Mouse (Mus musculus) CH12F3 (cell line): Measurements from ENCODE around the gene Psmd6.

Experiments
- in situ Hi-C: fragments of 300-500 bp; cut with MboI; formaldehyde crosslinking; loops from 2 replicates; pipeline ENCODE4 v1.14.3; 2020; ENCODE audit warnings: low sequenced_read_pairs

Gene Psmd6

DNA sequence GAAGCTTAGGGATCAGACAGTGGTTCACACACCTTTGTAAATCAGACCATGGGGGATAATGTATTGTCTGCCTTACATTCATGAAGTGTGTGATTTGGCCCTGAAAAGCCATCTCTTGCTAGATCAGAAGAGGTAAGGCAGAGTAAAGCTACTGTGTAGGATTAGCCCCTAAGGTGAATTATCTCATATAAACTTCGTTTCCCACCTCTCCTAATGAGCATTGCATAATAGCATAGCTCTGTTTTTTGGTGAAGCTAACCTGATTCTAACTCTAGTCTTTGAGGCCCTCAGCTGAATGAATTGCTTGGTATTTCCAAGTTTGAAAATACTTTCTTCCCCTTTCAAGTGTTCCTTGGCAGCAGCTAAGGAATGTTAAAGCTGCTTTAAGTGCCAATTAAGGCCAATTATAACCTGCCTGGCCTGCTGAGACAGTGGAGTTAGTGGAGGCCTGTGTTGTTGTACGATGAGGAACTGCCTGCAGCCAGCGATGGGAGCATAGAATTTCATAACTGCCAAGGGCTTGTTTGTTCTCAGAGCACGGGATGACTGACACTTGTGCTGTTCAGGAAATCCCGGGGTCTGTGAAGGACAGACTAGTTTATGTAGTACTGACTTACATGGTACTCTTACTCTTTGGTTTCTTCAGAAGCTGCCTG is 56.2 kb downstream of the Psmd6 start:
- in situ Hi-C loops = no loop called here

DNA sequence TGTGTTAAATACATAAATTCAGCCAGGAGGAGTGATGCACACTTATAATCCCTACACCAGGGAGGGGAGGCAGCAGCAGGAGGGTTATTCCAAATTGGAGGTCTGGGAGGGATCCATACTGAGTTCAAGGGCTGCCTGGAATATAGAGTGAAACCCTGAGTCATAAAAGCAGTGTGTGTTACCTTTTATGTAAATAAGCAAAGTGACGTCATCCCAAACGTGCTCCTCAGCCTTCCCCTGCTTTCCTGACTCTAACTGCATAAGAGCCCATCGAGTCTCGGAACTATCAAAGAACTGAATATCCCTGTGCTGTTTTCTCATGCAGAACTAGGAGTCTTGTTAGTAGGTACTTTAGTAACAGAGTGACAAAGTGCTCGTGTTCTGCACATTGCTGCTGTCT is 57.4 kb downstream of the Psmd6 start:
- in situ Hi-C loops = no loop called here

DNA sequence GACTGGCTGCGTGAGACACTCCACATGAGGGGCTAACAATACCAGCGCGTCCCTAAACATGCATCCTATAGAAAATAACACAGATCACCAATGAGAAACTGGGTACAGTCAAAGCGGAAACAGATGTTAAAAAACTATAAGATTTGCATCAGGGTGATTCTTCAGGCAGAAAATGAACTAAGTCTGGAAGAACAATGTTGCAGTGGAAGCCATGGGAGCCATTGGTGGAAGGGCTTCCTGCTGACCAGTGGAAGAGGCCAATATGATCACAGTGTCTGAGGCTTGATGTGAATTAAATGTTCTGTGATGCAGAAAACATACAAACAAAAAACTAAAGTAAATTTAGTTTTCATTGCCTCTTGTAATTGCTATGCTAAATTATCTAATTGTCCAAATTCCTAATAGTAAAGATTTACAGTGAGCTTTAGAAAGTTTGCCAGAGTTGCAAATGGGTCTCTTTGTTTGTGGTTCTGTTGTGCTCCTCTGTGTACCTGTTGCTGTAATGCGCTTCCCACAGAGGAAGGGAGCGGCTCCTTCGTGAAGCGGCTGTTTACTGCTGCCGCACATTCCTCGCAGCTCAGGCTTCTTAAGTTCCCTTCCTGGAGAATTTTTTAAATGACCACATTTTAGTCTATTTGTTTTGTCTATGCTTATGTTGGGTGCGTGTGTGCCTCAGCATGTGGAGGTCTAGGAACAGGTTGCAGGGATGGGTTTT is 58.1 kb downstream of the Psmd6 start:
- in situ Hi-C loops = no loop called here
